Mouse (Mus musculus): ENCODE data around the gene Gm11992. TPM values are rescaled to one million over a fixed set of nuclear protein-coding genes. Genes with fewer than 3 reads are reported as not detected.

Gene Gm11992
- 2.2 and 5.3 TPM in 2 replicates for total RNA-seq (2014; rRNA removed)
- polyA plus RNA-seq (2015; fragmentation: Nextera tagmentation; extraction: Ambion mirVana), result 2.2 and 3.7 TPM in 2 replicates

DNA sequence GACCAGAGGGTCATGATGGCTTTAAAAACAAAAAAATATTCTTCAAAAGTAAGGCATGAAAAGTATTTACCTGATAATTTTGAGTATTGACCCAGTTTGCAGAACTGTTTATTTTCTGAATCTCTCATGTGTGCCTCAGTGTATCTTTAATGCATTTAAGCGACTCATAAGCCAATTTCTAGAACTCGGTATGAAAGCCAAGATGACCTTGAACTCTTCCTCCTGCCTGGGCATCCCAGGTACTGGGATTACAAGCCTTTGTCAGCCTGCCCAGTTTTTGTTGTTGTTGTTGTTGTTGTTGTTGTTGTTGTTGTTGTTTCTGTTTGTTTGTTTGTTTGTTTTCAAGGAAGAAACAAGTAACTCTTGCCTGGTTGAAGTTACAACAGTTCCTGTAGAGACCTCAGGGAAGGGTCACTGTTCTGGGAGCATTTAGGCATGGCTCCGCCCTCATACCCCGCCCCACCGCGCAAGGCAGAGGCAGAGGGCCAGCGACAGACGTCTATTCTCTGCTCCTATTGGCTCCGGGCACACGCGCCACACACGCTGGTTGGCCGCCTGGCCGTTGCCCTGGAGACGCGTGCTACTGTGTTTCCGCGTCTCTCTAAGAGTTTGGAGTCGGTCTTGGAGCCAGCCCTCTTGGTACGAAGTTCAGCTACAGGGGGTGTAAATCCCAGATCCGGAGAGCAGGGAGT, at the start of gene Gm11992:
TSS of gene Gm11992 (plus strand) at position 584 of the 692 bp plus-strand sequence.
- Histone ChIP-seq H3K4me1 (ENCODE audit: insufficient read depth, low read length) (peaks cover 6% of the 10 kb centered on the region; the same call in 1 of the 2 replicates), H3K9ac (replicated peaks; ENCODE audit: low read length) (no peak within 1 kb of the TSS; the same call in 1 of the 2 replicates), H3K4me3 (ENCODE audit: low read length) (peak within 1 kb of the TSS; percentile 50), H3K27ac (no peak within 1 kb of the TSS), H3K9me3 (ENCODE audit: low read length) (no peaks in the 10 kb centered on the region), H3K4me2 (ENCODE audit: low read depth, low read length) (peak within 1 kb of the TSS; percentile 97), H3K36me3 (ENCODE audit: insufficient read depth, low read length) (no peaks in the 10 kb centered on the region), H3K27me3 (ENCODE audit: insufficient read depth, low read length) (no peaks in the 10 kb centered on the region)
- WGBS, result 4% methylated on average over 21 of the region's 21 CpGs
- no peak for TF ChIP-seq CTCF (IDR thresholded peaks at IDR 0.05; ENCODE audit: low read depth)
- ATAC-seq (peak; percentile 100), DNase-seq (ENCODE audit: low spot score) (peak; percentile 94)

DNA sequence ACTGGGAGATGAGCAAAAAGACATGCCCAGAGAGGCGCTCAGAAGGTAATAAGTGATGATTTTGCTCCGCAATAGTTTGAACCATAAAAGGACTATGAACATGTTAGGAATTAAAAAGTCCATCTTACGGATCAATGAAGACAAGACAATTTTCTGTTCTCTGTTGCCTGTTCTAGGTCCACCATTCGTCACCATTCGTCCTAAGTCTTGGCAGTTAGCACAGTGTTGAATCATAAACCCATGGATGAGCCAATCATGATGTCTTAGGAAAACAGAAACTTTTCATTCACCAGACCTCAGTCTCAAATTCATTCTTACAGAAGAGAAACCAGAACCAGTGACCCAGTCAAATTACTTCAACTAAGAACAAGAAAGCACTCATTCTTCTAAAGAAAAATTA, 39.6 kb upstream of the Gm11992 start:
- no peak for TF ChIP-seq CTCF (IDR thresholded peaks at IDR 0.05; ENCODE audit: low read depth)
- 98% methylated on average over 5 of the region's 5 CpGs for WGBS

DNA sequence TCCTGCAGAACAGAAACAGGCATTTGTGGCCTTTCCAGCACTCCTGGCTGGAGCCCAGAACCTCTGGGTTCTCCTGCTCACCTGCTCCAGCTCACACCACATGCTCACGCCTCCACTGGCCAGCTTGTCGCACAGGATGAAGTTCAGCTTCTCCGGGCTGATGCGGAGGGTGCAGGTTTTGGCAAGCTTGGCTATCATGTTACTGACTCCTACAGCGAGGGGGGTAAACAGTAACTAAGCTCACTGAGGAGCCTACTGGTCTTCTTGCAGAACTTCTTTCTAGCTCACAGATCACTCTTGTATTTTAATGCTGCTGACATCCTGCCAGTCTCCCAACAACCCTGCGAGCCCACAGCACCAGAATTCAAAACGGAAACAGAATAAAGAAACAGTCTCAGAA, 38.0 kb upstream of the Gm11992 start:
- Histone ChIP-seq H3K9me3 (ENCODE audit: low read length) (no peaks in the 10 kb centered on the region), H3K9ac (replicated peaks; ENCODE audit: low read length) (peak overlapping the region; percentile 69), H3K4me2 (ENCODE audit: low read depth, low read length) (peak overlapping the region; percentile 73), H3K27ac (peak overlapping the region; percentile 75), H3K4me1 (ENCODE audit: insufficient read depth, low read length) (0 out of 2 replicates have a peak, but pooled peaks cover 4% of the 10 kb centered on the region), H3K36me3 (ENCODE audit: insufficient read depth, low read length) (peaks cover 4% of the 10 kb centered on the region; the same call in 1 of the 2 replicates), H3K4me3 (ENCODE audit: low read length) (peak overlapping the region; percentile 57), H3K27me3 (ENCODE audit: insufficient read depth, low read length) (no peaks in the 10 kb centered on the region)
- TF ChIP-seq CTCF (IDR thresholded peaks at IDR 0.05; ENCODE audit: low read depth), result 0 out of 2 replicates have a peak, but pooled peaks have one; percentile 14
- peak; percentile 75 for ATAC-seq
- under 1% methylated on average over 7 of the region's 7 CpGs for WGBS
- DNase-seq (ENCODE audit: low spot score), result peak; percentile 57

More for the DNA sequence above, 39.6 kb upstream of the Gm11992 start:
- Histone ChIP-seq H3K4me1 (ENCODE audit: insufficient read depth, low read length) (0 out of 2 replicates have a peak, but pooled peaks cover 4% of the 10 kb centered on the region), H3K36me3 (ENCODE audit: insufficient read depth, low read length) (peaks cover 15% of the 10 kb centered on the region; the same call in 1 of the 2 replicates), H3K27me3 (ENCODE audit: insufficient read depth, low read length) (no peaks in the 10 kb centered on the region), H3K9me3 (ENCODE audit: low read length) (no peaks in the 10 kb centered on the region), H3K4me3 (ENCODE audit: low read length) (no peak overlapping the region), H3K9ac (replicated peaks; ENCODE audit: low read length) (no peak overlapping the region), H3K27ac (no peak overlapping the region), H3K4me2 (ENCODE audit: low read depth, low read length) (no peak overlapping the region)
- ATAC-seq, result no peak
- DNase-seq (ENCODE audit: low spot score), result no peak

GRCm38 (mm10) chr11:9010853-9011339, 37.5 kb upstream of the Gm11992 start, which contains the start of gene Hus1:
Gene Hus1 (minus strand): TSS chr11:9011191.
- TF ChIP-seq CTCF (IDR thresholded peaks at IDR 0.05; ENCODE audit: low read depth), result no peak
- WGBS, result under 1% methylated on average over 43 of the region's 43 CpGs
- H3K27me3 ChIP-seq (ENCODE audit: insufficient read depth, low read length), result no peaks in the 10 kb centered on the region
- H3K4me2 ChIP-seq (ENCODE audit: low read depth, low read length), result peak within 1 kb of the TSS; percentile 73
- peak; percentile 90 for DNase-seq (ENCODE audit: low spot score)
- H3K27ac ChIP-seq, result peak within 1 kb of the TSS; percentile 75
- H3K9ac ChIP-seq (replicated peaks; ENCODE audit: low read length), result peak within 1 kb of the TSS; percentile 69
- 0 out of 2 replicates have a peak, but pooled peaks cover 4% of the 10 kb centered on the region for H3K4me1 ChIP-seq (ENCODE audit: insufficient read depth, low read length)
- peak within 1 kb of the TSS; percentile 57 for H3K4me3 ChIP-seq (ENCODE audit: low read length)
- H3K9me3 ChIP-seq (ENCODE audit: low read length), result no peaks in the 10 kb centered on the region
- peak; percentile 96 for ATAC-seq
- H3K36me3 ChIP-seq (ENCODE audit: insufficient read depth, low read length), result no peaks in the 10 kb centered on the region

- no peaks in the 10 kb centered on the region for H3K9me3 ChIP-seq (ENCODE audit: low read length)
- peak overlapping the region; percentile 75; the same call in 1 of the 2 replicates for H3K27ac ChIP-seq
- DNase-seq (ENCODE audit: low spot score), result peak; percentile 17
- peak overlapping the region; percentile 73 for H3K4me2 ChIP-seq (ENCODE audit: low read depth, low read length)
- peak overlapping the region; percentile 69; the same call in 1 of the 2 replicates for H3K9ac ChIP-seq (replicated peaks; ENCODE audit: low read length)
- no peaks in the 10 kb centered on the region for H3K36me3 ChIP-seq (ENCODE audit: insufficient read depth, low read length)
- no peaks in the 10 kb centered on the region for H3K27me3 ChIP-seq (ENCODE audit: insufficient read depth, low read length)
- peak; percentile 41 for ATAC-seq
- 4% methylated on average over 3 of the region's 3 CpGs for WGBS
- 0 out of 2 replicates have a peak, but pooled peaks cover 4% of the 10 kb centered on the region for H3K4me1 ChIP-seq (ENCODE audit: insufficient read depth, low read length)
- peak overlapping the region; percentile 57 for H3K4me3 ChIP-seq (ENCODE audit: low read length)
- no peak for TF ChIP-seq CTCF (IDR thresholded peaks at IDR 0.05; ENCODE audit: low read depth)
Observed at GRCm38 (mm10) chr11:9011348-9011747, 37.0 kb upstream of the Gm11992 start.

- TF ChIP-seq CTCF (IDR thresholded peaks at IDR 0.05; ENCODE audit: low read depth), result no peak
- ATAC-seq, result no peak
- Histone ChIP-seq H3K4me1 (ENCODE audit: insufficient read depth, low read length) (0 out of 2 replicates have a peak, but pooled peaks cover 4% of the 10 kb centered on the region), H3K36me3 (ENCODE audit: insufficient read depth, low read length) (no peaks in the 10 kb centered on the region), H3K4me2 (ENCODE audit: low read depth, low read length) (no peak overlapping the region), H3K9ac (replicated peaks; ENCODE audit: low read length) (no peak overlapping the region), H3K9me3 (ENCODE audit: low read length) (no peaks in the 10 kb centered on the region), H3K27me3 (ENCODE audit: insufficient read depth, low read length) (no peaks in the 10 kb centered on the region), H3K4me3 (ENCODE audit: low read length) (no peak overlapping the region), H3K27ac (no peak overlapping the region)
- DNase-seq (ENCODE audit: low spot score), result no peak
- WGBS, result 85% methylated on average over 3 of the region's 3 CpGs
Observed at GRCm38 (mm10) chr11:9014740-9015139, 33.7 kb upstream of the Gm11992 start.

All from hindbrain, postnatal 0 days (tissue).